Mouse (Mus musculus) cerebellum, postnatal 25 days (tissue): Measurements from ENCODE around the gene Itsn2.
"Not testable (repeated sequence)": the region's sequence is repeated elsewhere in the genome, so short reads cannot be mapped to it uniquely, and the experiment has no call there.

ENCODE experiments used
- DNase-seq, 2 experiments: peaks; one replicate each; pipeline ENCODE4 v3.0.0; 2021; ENCODE audit warnings: mixed read lengths in 2 of 2

Gene Itsn2

GRCm38 (mm10) chr12:4708881-4709604 is 116.6 kb downstream of the Itsn2 start:
- DNase-seq, result no peak

- no peak for DNase-seq
Observed at GRCm38 (mm10) chr12:4709926-4710325, 117.5 kb downstream of the Itsn2 start.

- no peak for DNase-seq
Observed at GRCm38 (mm10) chr12:4713361-4713760, 120.9 kb downstream of the Itsn2 start.

GRCm38 (mm10) chr12:4715606-4716005 is 123.2 kb downstream of the Itsn2 start:
- DNase-seq, result no peak

- no peak for DNase-seq
Observed at GRCm38 (mm10) chr12:4717417-4717816, 125.0 kb downstream of the Itsn2 start.

GRCm38 (mm10) chr12:4719066-4719761 is 126.8 kb downstream of the Itsn2 start:
- DNase-seq, result no peak

GRCm38 (mm10) chr12:4719762-4720754 is 127.6 kb downstream of the Itsn2 start:
- DNase-seq, result no peak

GRCm38 (mm10) chr12:4729165-4729564 is 136.7 kb downstream of the Itsn2 start:
- DNase-seq, result no peak

- no peak for DNase-seq
Observed at GRCm38 (mm10) chr12:4731629-4732028, 139.2 kb downstream of the Itsn2 start.

GRCm38 (mm10) chr12:4732332-4732731 is 139.9 kb downstream of the Itsn2 start:
- DNase-seq, result no peak

GRCm38 (mm10) chr12:4738031-4738576 is 145.7 kb downstream of the Itsn2 start, which contains the start of gene Fam228a:
Gene Fam228a, minus strand, starts transcription at chr12:4738430.
- no peak for DNase-seq

GRCm38 (mm10) chr12:4740823-4741222 is 148.4 kb downstream of the Itsn2 start:
- DNase-seq, result no peak

- no peak for DNase-seq
Observed at GRCm38 (mm10) chr12:4742183-4742582, 149.7 kb downstream of the Itsn2 start.

GRCm38 (mm10) chr12:4744486-4744885 is 152.0 kb downstream of the Itsn2 start:
- no peak for DNase-seq

GRCm38 (mm10) chr12:4754451-4754850 is 162.0 kb downstream of the Itsn2 start:
- not testable (repeated sequence) for DNase-seq

GRCm38 (mm10) chr12:4757060-4757459 is 164.6 kb downstream of the Itsn2 start:
- DNase-seq, result no peak
